In the genomic region with DNA sequence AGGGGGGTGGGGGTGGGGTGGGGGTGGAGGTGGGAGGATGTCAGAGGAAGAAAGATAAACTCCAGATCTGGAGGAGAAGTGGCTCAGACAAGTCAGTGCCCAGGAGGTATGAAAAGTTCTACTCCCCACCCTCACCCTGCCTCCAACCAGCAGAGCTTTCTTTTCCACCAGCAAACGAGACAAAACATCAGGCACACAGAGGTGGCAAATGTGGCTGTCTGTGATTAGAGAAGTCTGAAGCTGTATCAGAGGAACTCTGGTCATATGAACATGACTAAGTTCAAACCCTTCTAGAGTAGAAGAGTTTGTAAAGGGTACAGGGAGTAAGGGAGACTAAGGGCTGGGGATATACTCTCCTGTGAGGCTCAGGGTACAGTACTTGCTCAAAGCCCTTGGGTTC, we compare ENCODE assay signal across 24 mouse cellular contexts.
DNase-seq lines count a peak whose midpoint lies in the region; ATAC-seq and TF ChIP-seq lines count a peak whose summit lies in the region.
"Had no signal": no experiment of that assay in that cellular context is flagged by ENCODE, and none has a peak within 500 bp of the region (broad histone marks: within the 10 kb centered on the region; RNA-seq: fewer than 3 reads in every experiment).

No protein-coding gene starts in this region.

- 10% methylated on average over 1 of the region's 1 CpGs for WGBS in intestine, embryonic 14.5 days
- WGBS in intestine, postnatal 0 days = 46% methylated on average over 1 of the region's 1 CpGs
- WGBS in olfactory bulb, adult 2 months = 24% methylated on average over 1 of the region's 1 CpGs
- 5% methylated on average over 1 of the region's 1 CpGs for WGBS in liver, embryonic 12.5 days (ENCODE audit: insufficient replicate concordance)

- no peak for ATAC-seq in intestine, embryonic 14.5 days (replicated peaks; ENCODE audit: low FRiP score, low TSS enrichment, low read depth)
- no peak for ATAC-seq in intestine, postnatal 0 days
- ATAC-seq in liver, embryonic 12.5 days = no peak
- ATAC-seq: activated CD4-positive, CD25-positive, alpha-beta regulatory T cell, adult 4 months; forebrain, embryonic 13.5 days; forebrain, embryonic 15.5 days; forebrain, postnatal 0 days had no signal

- no peak for TF ChIP-seq POLR2A in MEL (IDR thresholded peaks at IDR 0.05; ENCODE audit: control insufficient read depth in 1 of 2, insufficient read depth in 1 of 2, low read depth in 1 of 2, low read length in 2 of 2, poor library complexity in 1 of 2)
- TF ChIP-seq POLR2A in olfactory bulb, adult 2 months (IDR thresholded peaks at IDR 0.05; ENCODE audit: insufficient read depth, low read depth, low read length) = no peak

- no peak overlapping the region for H3K4me3 ChIP-seq in intestine, embryonic 14.5 days (ENCODE audit: low read depth, low read length)
- no peak overlapping the region for H3K4me3 ChIP-seq in intestine, postnatal 0 days (ENCODE audit: low read depth, low read length)
- H3K4me3 ChIP-seq in MEL (ENCODE audit: control insufficient read depth in 1 of 2, insufficient read depth in 1 of 2, low read depth in 2 of 2, low read length in 2 of 2) = no peak overlapping the region; a peak in 2 of 4 replicates
- no peak overlapping the region for H3K4me3 ChIP-seq in olfactory bulb, adult 2 months (ENCODE audit: insufficient read depth, low read depth, low read length)
- H3K4me3 ChIP-seq in liver, embryonic 12.5 days = no peak overlapping the region
- H3K4me3 ChIP-seq: embryonic facial prominence, embryonic 13.5 days; embryonic facial prominence, embryonic 15.5 days; erythroblast, embryonic 14.5 days; forebrain, embryonic 10.5 days; forebrain, embryonic 13.5 days; forebrain, embryonic 15.5 days had no signal

- TF ChIP-seq EP300 in MEL (IDR thresholded peaks at IDR 0.05; ENCODE audit: low read depth in 1 of 2, low read length in 2 of 2) = peak; percentile 50 to 68; a peak in 2 of 4 replicates

- no peak overlapping the region for H3K4me2 ChIP-seq in intestine, embryonic 14.5 days (ENCODE audit: low read length)
- H3K4me2 ChIP-seq in intestine, postnatal 0 days (replicated peaks; ENCODE audit: low read depth) = no peak overlapping the region
- H3K4me2 ChIP-seq in liver, embryonic 12.5 days = no peak overlapping the region
- H3K4me2 ChIP-seq: embryonic facial prominence, embryonic 13.5 days; embryonic facial prominence, embryonic 15.5 days; forebrain, embryonic 13.5 days; forebrain, embryonic 15.5 days had no signal

- no peak for TF ChIP-seq CTCF in intestine, postnatal 0 days (IDR thresholded peaks at IDR 0.05; ENCODE audit: low read depth)
- TF ChIP-seq CTCF in MEL (IDR thresholded peaks at IDR 0.05 in 2 of 3, conservative IDR thresholded peaks at IDR 0.05 in 1 of 3; ENCODE audit: control insufficient read depth in 1 of 3, insufficient read depth in 1 of 3, low read depth in 2 of 3, low read length in 3 of 3, poor library complexity in 1 of 3, severe bottlenecking in 1 of 3) = no peak
- TF ChIP-seq CTCF in olfactory bulb, adult 2 months (IDR thresholded peaks at IDR 0.05; ENCODE audit: insufficient read depth, low read depth, low read length) = no peak

- no peak overlapping the region for H3K9ac ChIP-seq in intestine, embryonic 14.5 days (ENCODE audit: low read length)
- H3K9ac ChIP-seq in intestine, postnatal 0 days (ENCODE audit: low read depth, low read length) = no peak overlapping the region
- no peak overlapping the region for H3K9ac ChIP-seq in MEL (ENCODE audit: control insufficient read depth, low read depth, low read length, poor library complexity, severe bottlenecking)
- no peak overlapping the region for H3K9ac ChIP-seq in liver, embryonic 12.5 days
- H3K9ac ChIP-seq: embryonic facial prominence, embryonic 13.5 days; embryonic facial prominence, embryonic 15.5 days; forebrain, embryonic 13.5 days; forebrain, embryonic 15.5 days; forebrain, postnatal 0 days had no signal

- H3K27me3 ChIP-seq in intestine, embryonic 14.5 days (replicated peaks; ENCODE audit: control insufficient read depth, insufficient read depth, low read length) = no peaks in the 10 kb centered on the region
- no peaks in the 10 kb centered on the region; the same call in 1 of the 2 replicates for H3K27me3 ChIP-seq in intestine, postnatal 0 days (replicated peaks; ENCODE audit: control insufficient read depth, insufficient read depth, low read length)
- H3K27me3 ChIP-seq in MEL (ENCODE audit: control insufficient read depth in 1 of 2, insufficient read depth in 2 of 2, low read length in 2 of 2) = no peaks in the 10 kb centered on the region
- H3K27me3 ChIP-seq in liver, embryonic 12.5 days (replicated peaks) = 0 out of 2 replicates have a peak, but pooled peaks cover 7% of the 10 kb centered on the region
- H3K27me3 ChIP-seq: forebrain, embryonic 15.5 days had no signal

- no peaks in the 10 kb centered on the region for H3K79me2 ChIP-seq in MEL (ENCODE audit: control insufficient read depth, insufficient read depth, low read length, poor library complexity)

- no peak overlapping the region for H3K27ac ChIP-seq in intestine, embryonic 14.5 days (ENCODE audit: low read depth)
- H3K27ac ChIP-seq in intestine, postnatal 0 days (ENCODE audit: low read depth, low read length) = no peak overlapping the region
- H3K27ac ChIP-seq in MEL (ENCODE audit: control insufficient read depth, low read depth, low read length) = peak overlapping the region; percentile 75
- H3K27ac ChIP-seq in olfactory bulb, adult 2 months (ENCODE audit: insufficient read depth, low read depth, low read length) = peak overlapping the region; percentile 18
- no peak overlapping the region for H3K27ac ChIP-seq in liver, embryonic 12.5 days
- H3K27ac ChIP-seq: embryonic facial prominence, embryonic 13.5 days; embryonic facial prominence, embryonic 15.5 days; forebrain, embryonic 10.5 days; forebrain, embryonic 13.5 days; forebrain, embryonic 15.5 days had no signal

- H3K4me1 ChIP-seq in intestine, embryonic 14.5 days (replicated peaks; ENCODE audit: control insufficient read depth, insufficient read depth, low read length) = no peaks in the 10 kb centered on the region
- no peaks in the 10 kb centered on the region for H3K4me1 ChIP-seq in intestine, postnatal 0 days (replicated peaks; ENCODE audit: control insufficient read depth, insufficient read depth, low read length)
- H3K4me1 ChIP-seq in MEL (ENCODE audit: control insufficient read depth in 1 of 2, insufficient read depth in 2 of 2, low read length in 2 of 2) = peaks cover 15 to 32% of the 10 kb centered on the region in 2 experiments
- peaks cover 5% of the 10 kb centered on the region; the same call in 1 of the 2 replicates for H3K4me1 ChIP-seq in olfactory bulb, adult 2 months (ENCODE audit: control insufficient read depth, insufficient read depth, low read length)
- no peaks in the 10 kb centered on the region for H3K4me1 ChIP-seq in liver, embryonic 12.5 days

- no peaks in the 10 kb centered on the region for H3K36me3 ChIP-seq in intestine, embryonic 14.5 days (ENCODE audit: control insufficient read depth, insufficient read depth, low read length)
- no peaks in the 10 kb centered on the region for H3K36me3 ChIP-seq in intestine, postnatal 0 days (ENCODE audit: control insufficient read depth, insufficient read depth)
- peaks cover 0 to 18% of the 10 kb centered on the region in 2 experiments; a peak in 2 of 4 replicates for H3K36me3 ChIP-seq in MEL (ENCODE audit: control insufficient read depth in 1 of 2, insufficient read depth in 2 of 2, low read length in 2 of 2)
- no peaks in the 10 kb centered on the region for H3K36me3 ChIP-seq in liver, embryonic 12.5 days
- H3K36me3 ChIP-seq: embryonic facial prominence, embryonic 13.5 days; embryonic facial prominence, embryonic 15.5 days; forebrain, embryonic 10.5 days; forebrain, embryonic 15.5 days had no signal

- TF ChIP-seq RAD21 in MEL (IDR thresholded peaks at IDR 0.05; ENCODE audit: low read depth, low read length) = no peak

- H3K9me3 ChIP-seq in intestine, embryonic 14.5 days (ENCODE audit: control insufficient read depth, low read length) = no peaks in the 10 kb centered on the region
- H3K9me3 ChIP-seq in intestine, postnatal 0 days (ENCODE audit: control insufficient read depth) = no peaks in the 10 kb centered on the region
- no peaks in the 10 kb centered on the region for H3K9me3 ChIP-seq in MEL (replicated peaks; ENCODE audit: insufficient read depth, low read length)
- H3K9me3 ChIP-seq in liver, embryonic 12.5 days (replicated peaks) = no peaks in the 10 kb centered on the region
- H3K9me3 ChIP-seq: embryonic facial prominence, embryonic 13.5 days; embryonic facial prominence, embryonic 15.5 days; forebrain, embryonic 10.5 days; forebrain, embryonic 13.5 days; forebrain, embryonic 15.5 days had no signal

- peak; percentile 12 for DNase-seq in intestine, embryonic 14.5 days (ENCODE audit: low spot score)
- peak; percentile 64 for DNase-seq in MEL (ENCODE audit: low read depth, low spot score)
- DNase-seq in Muller cell, postnatal 12 days (ENCODE audit: inconsistent ontology term) = peak; percentile 9
- no peak for DNase-seq in left cerebral cortex, adult 9 months (ENCODE audit: low spot score in 2 of 2)
- DNase-seq: adrenal gland, adult 8-10 months; adrenal gland, postnatal 14 days; adrenal gland, postnatal 36 days; cerebellum, adult 11-12 months; cerebellum, adult 8-10 months; cerebellum, adult 9-11 months; cerebellum, postnatal 14 days; cerebellum, postnatal 36 days; embryo, embryonic 11 days; forebrain, postnatal 0 days had no signal

TF ChIP-seq in MEL, 35 proteins besides CTCF, POLR2A, EP300 and RAD21 (continues in another document):
- TF ChIP-seq GATA1 (IDR thresholded peaks at IDR 0.05; ENCODE audit: low read depth, low read length) = no peak
- peak; percentile 29; the same call in 1 of the 2 replicates for TF ChIP-seq RCOR1 (IDR thresholded peaks at IDR 0.05; ENCODE audit: low read depth, low read length)
- TF ChIP-seq ZC3H11A (IDR thresholded peaks at IDR 0.05; ENCODE audit: low read depth, low read length) = no peak
- TF ChIP-seq BHLHE40 (IDR thresholded peaks at IDR 0.05; ENCODE audit: borderline replicate concordance, low read depth, low read length) = 0 out of 2 replicates have a peak, but pooled peaks have one; percentile 22
- no peak for TF ChIP-seq MYC (IDR thresholded peaks at IDR 0.05; ENCODE audit: low read depth, low read length)
- TF ChIP-seq HCFC1 (IDR thresholded peaks at IDR 0.05; ENCODE audit: low read depth, low read length) = no peak
- TF ChIP-seq USF2 (IDR thresholded peaks at IDR 0.05; ENCODE audit: borderline replicate concordance in 1 of 2, insufficient read depth in 1 of 2, low read depth in 1 of 2, low read length in 2 of 2) = no peak
- no peak for TF ChIP-seq MYB (IDR thresholded peaks at IDR 0.05; ENCODE audit: low read depth, low read length)
- TF ChIP-seq TCF12 (IDR thresholded peaks at IDR 0.05; ENCODE audit: low read depth, low read length) = 0 out of 2 replicates have a peak, but pooled peaks have one; percentile 11
- TF ChIP-seq ZMIZ1 (IDR thresholded peaks at IDR 0.05; ENCODE audit: low read depth, low read length) = no peak
- no peak for TF ChIP-seq NRF1 (IDR thresholded peaks at IDR 0.05; ENCODE audit: insufficient read depth, low read depth, low read length, poor library complexity, severe bottlenecking)
- TF ChIP-seq SMC3 (IDR thresholded peaks at IDR 0.05; ENCODE audit: low read depth, low read length) = no peak
- no peak for TF ChIP-seq MAFK (IDR thresholded peaks at IDR 0.05; ENCODE audit: borderline replicate concordance, low read depth, low read length)

Comparison
In these comparisons a context has a peak if more than half of its experiments do, and no peak if none do; other contexts are left out.
1. DNase-seq: peak in intestine, embryonic 14.5 days (single experiment), MEL (single experiment) and Muller cell, postnatal 12 days (single experiment); none in left cerebral cortex, adult 9 months (0 of 2).
2. H3K27ac ChIP-seq: peak in MEL (single experiment) and olfactory bulb, adult 2 months (single experiment); none in intestine, embryonic 14.5 days (single experiment), intestine, postnatal 0 days (single experiment) and liver, embryonic 12.5 days (single experiment).